Mouse (Mus musculus) cerebellum, adult (tissue): ENCODE data around the gene Slc16a12.
"Not testable (repeated sequence)": the region's sequence is repeated elsewhere in the genome, so short reads cannot be mapped to it uniquely, and the experiment has no call there.

Experiments
- ATAC-seq: cut with Nextera tagmentation; 2 replicates; pipeline ENCODE4 v1.9.2; 2017; ENCODE audit warnings: mild to moderate bottlenecking, moderate library complexity, mixed read lengths; ENCODE audit not compliant: insufficient number of reproducible peaks, low FRiP score, low TSS enrichment

The Slc16a12 gene

GRCm38 (mm10) chr19:34685530-34685929 is 61.6 kb downstream of the Slc16a12 start:
- ATAC-seq = no peak

GRCm38 (mm10) chr19:34684857-34685256 is 62.2 kb downstream of the Slc16a12 start:
- peak; percentile 56; the same call in 1 of the 2 replicates for ATAC-seq

- no peak for ATAC-seq
Measured at GRCm38 (mm10) chr19:34678428-34678827, 68.7 kb downstream of the Slc16a12 start.

- ATAC-seq = peak; percentile 76
Measured at GRCm38 (mm10) chr19:34673476-34673875, 73.6 kb downstream of the Slc16a12 start.

- ATAC-seq = peak; percentile 15; the same call in 1 of the 2 replicates
Measured at GRCm38 (mm10) chr19:34666127-34666526, 81.0 kb downstream of the Slc16a12 start.

- ATAC-seq = no peak
Measured at GRCm38 (mm10) chr19:34662740-34663139, 84.3 kb downstream of the Slc16a12 start.

- peak; percentile 94 for ATAC-seq
Measured at GRCm38 (mm10) chr19:34662067-34662507, 85.0 kb downstream of the Slc16a12 start.

GRCm38 (mm10) chr19:34656511-34657298 is 90.4 kb downstream of the Slc16a12 start:
- ATAC-seq = no peak

- no peak for ATAC-seq
Measured at GRCm38 (mm10) chr19:34655227-34655805, 91.8 kb downstream of the Slc16a12 start.

GRCm38 (mm10) chr19:34650997-34651396 is 96.1 kb downstream of the Slc16a12 start:
- ATAC-seq = no peak

GRCm38 (mm10) chr19:34650276-34650675 is 96.8 kb downstream of the Slc16a12 start:
- no peak for ATAC-seq

- ATAC-seq = not testable (repeated sequence)
Measured at GRCm38 (mm10) chr19:34647630-34648029, 99.5 kb downstream of the Slc16a12 start.

- ATAC-seq = no peak
Measured at GRCm38 (mm10) chr19:34642616-34643015, 104.5 kb downstream of the Slc16a12 start.

GRCm38 (mm10) chr19:34640623-34641022 is 106.5 kb downstream of the Slc16a12 start, which contains the start of the genes Ifit1bl2 and Ifit1:
Ifit1bl2 (minus strand) TSS chr19:34640743.
Ifit1 (plus strand) TSS chr19:34640871.
- ATAC-seq = no peak

GRCm38 (mm10) chr19:34636933-34637557 is 110.0 kb downstream of the Slc16a12 start:
- no peak for ATAC-seq

GRCm38 (mm10) chr19:34633484-34633883 is 113.6 kb downstream of the Slc16a12 start:
- no peak for ATAC-seq

GRCm38 (mm10) chr19:34631487-34631886 is 115.6 kb downstream of the Slc16a12 start:
- ATAC-seq = no peak

GRCm38 (mm10) chr19:34627496-34627895 is 119.6 kb downstream of the Slc16a12 start:
- ATAC-seq = no peak

- ATAC-seq = no peak
Measured at GRCm38 (mm10) chr19:34624663-34625062, 122.4 kb downstream of the Slc16a12 start.

GRCm38 (mm10) chr19:34623781-34624180 is 123.3 kb downstream of the Slc16a12 start:
- no peak for ATAC-seq

- no peak for ATAC-seq
Measured at GRCm38 (mm10) chr19:34620871-34621270, 126.2 kb downstream of the Slc16a12 start.
